Mouse (Mus musculus): Measurements from ENCODE around the gene Flywch2. TPM values are rescaled to one million over a fixed set of nuclear protein-coding genes. Genes with fewer than 3 reads are reported as not detected.

Flywch2 gene
- polyA plus RNA-seq (2014; fragmentation: Nextera tagmentation; extraction: Ambion mirVana): 70.7 and 95.4 TPM in 2 replicates

DNA sequence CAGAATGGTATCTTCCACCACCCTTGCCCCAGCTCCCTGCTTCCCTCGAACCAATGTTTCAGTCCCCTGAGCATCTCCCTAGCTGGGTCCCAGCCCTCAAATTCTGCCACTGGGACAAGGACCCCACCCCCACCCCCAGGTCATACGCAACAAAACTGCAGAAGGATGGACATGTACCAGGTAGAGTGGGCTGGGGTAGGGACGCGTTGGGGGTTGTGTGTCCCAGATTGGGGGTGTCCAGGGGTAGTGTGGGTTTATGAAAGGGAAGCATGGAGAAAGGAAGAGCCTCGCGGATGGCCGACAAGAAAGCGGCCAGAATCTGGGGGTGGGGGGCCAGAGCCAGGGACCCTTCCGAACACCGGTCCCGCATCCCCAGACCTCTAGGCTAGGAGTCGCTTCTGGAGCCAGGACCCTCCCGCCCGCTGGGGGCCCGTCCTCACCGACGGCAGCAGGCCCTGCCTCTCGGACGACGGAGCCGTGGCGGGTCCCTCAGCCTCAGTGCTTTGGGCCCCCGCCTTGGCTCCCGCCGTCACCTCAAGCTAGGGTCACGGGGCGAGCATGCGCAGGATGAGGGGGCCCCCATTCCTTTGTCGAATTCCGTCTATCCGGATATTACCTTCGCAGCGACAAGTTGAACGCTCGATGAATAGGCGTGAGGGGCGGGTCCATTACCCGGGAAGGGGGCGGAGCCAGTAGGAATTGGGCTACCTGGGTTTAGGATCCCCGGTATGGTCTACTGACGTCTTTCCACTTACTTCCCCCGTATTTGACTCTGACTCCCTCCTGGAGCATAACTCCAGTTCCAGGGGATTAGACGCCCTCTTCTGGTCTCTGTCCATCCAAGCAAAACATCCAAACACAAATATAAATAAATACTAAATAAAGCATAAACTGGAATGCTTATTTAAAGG lies at the start of gene Flywch2:
Flywch2 (minus strand) TSS at position 521 of the 911 bp plus-strand sequence.
- peaks cover 23% of the 10 kb centered on the region for H3K4me1 ChIP-seq (ENCODE audit: control insufficient read depth, insufficient read depth, low read length)
- H3K27ac ChIP-seq (replicated peaks; ENCODE audit: low read depth, low read length): peak within 1 kb of the TSS; percentile 94
- peak; percentile 96 for DNase-seq
- peak within 1 kb of the TSS; percentile 64 for H3K4me3 ChIP-seq (replicated peaks; ENCODE audit: low read depth, low read length)
- peak within 1 kb of the TSS; percentile 83 for H3K9ac ChIP-seq (replicated peaks; ENCODE audit: low read length)
- 1% methylated on average over 43 of the region's 43 CpGs for WGBS
- peak; percentile 89 for ATAC-seq (ENCODE audit: low FRiP score, low TSS enrichment)
- no peaks in the 10 kb centered on the region for H3K27me3 ChIP-seq (ENCODE audit: control insufficient read depth, insufficient read depth, low read length)
- peak within 1 kb of the TSS; percentile 72 for H3K4me2 ChIP-seq (ENCODE audit: low read length)
- H3K9me3 ChIP-seq (ENCODE audit: control insufficient read depth, low read length): no peaks in the 10 kb centered on the region
- no peaks in the 10 kb centered on the region for H3K36me3 ChIP-seq (ENCODE audit: control insufficient read depth, insufficient read depth, low read length)

DNA sequence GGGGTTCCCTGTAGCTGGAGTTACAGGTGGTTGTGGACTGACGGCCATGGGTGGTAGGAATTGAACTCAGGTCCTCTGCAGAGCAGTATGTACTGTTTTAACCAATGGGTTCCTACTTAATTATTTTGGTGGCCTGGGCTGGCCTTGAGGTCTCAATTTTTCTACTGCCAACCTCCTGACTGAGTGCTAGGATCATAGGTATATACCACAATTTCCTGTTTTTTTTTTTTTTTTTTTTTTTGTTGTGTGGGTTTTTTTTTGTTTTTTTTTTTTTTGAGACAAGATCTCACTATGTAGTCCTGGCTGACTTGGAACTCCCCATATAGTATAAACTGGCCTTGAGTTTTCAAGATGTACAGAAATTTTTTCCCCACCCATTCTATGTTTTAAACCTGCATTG lies 45.3 kb upstream of the Flywch2 start:
- Histone ChIP-seq H3K27ac (replicated peaks; ENCODE audit: low read depth, low read length) (no peak overlapping the region), H3K4me3 (replicated peaks; ENCODE audit: low read depth, low read length) (no peak overlapping the region), H3K27me3 (ENCODE audit: control insufficient read depth, insufficient read depth, low read length) (0 out of 2 replicates have a peak, but pooled peaks cover 3% of the 10 kb centered on the region), H3K36me3 (ENCODE audit: control insufficient read depth, insufficient read depth, low read length) (peaks cover 11% of the 10 kb centered on the region), H3K9me3 (ENCODE audit: control insufficient read depth, low read length) (no peaks in the 10 kb centered on the region), H3K4me1 (ENCODE audit: control insufficient read depth, insufficient read depth, low read length) (peaks cover 19% of the 10 kb centered on the region), H3K4me2 (ENCODE audit: low read length) (no peak overlapping the region), H3K9ac (replicated peaks; ENCODE audit: low read length) (no peak overlapping the region)
- no peak for ATAC-seq (ENCODE audit: low FRiP score, low TSS enrichment)
- WGBS: 93% methylated on average over 1 of the region's 1 CpGs
- no peak for DNase-seq

DNA sequence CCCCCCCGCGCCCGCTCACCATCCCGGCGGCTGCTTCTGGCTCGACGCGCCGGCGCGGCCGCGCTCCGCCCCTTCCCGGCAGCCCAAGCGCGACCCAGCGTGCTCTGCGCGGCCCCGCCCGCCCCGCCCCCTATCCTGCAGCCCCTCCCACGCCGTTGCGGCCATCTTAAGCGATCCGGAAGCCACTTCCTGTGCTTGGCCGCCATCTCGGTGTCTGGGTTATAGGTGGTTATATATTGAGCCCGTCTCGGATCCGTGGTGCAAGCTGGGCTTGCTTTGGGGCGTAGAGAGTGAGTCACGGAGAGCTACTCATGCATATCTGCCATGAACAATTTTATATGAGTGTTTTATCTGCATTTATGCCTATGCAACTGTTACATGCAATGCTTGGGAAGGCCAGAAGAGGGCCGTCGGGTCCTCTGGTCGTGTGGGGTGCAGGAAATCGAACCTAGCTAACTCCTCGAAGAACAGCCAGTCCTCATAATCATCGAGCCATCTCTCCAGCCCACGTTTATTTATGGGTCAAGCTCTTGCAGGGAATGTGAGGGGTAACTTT lies 43.3 kb upstream of the Flywch2 start, which contains the start of gene Elob:
Elob (minus strand) TSS at position 73 of the 556 bp plus-strand sequence.
- no peaks in the 10 kb centered on the region for H3K9me3 ChIP-seq (ENCODE audit: control insufficient read depth, low read length)

DNA sequence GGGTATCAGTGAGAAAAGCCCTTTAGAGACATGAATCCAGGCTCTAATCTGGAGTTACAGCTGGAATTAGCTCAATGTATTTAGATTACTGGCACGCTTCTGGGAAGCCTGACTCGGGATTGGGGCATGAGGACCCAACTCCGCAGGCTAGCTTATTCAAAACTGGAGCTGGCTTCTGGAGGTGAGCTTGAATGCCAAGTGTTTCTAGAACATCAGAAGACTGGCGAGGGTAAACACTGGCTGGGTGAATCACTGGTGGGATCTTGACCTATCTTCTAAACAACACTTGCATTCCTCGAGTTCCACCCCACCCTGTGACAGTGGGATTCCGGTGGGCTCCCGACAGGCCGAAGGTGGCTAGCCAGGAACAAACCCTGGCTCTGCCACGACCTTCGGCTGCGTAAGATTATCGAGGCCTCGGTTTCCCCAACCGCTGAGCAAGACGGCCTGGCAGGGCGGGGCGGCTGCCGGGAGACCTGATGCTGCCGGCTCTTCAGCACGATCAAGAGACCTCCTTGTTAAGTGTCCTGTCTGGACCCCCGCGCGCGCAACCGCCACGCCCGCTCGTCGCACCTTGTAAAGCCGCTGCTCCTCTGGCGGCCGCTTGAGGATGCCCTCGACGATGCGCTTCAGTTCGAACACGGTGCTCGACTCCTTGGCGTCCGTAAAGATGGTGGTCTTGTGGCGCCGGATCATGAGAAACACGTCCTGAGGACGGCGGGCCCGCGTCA lies 42.6 kb upstream of the Flywch2 start:
- peak overlapping the region; percentile 58 for H3K4me3 ChIP-seq (replicated peaks; ENCODE audit: low read depth, low read length)
- H3K27me3 ChIP-seq (ENCODE audit: control insufficient read depth, insufficient read depth, low read length): 0 out of 2 replicates have a peak, but pooled peaks cover 3% of the 10 kb centered on the region
- peaks cover 19% of the 10 kb centered on the region for H3K4me1 ChIP-seq (ENCODE audit: control insufficient read depth, insufficient read depth, low read length)
- peak overlapping the region; percentile 78 for H3K4me2 ChIP-seq (ENCODE audit: low read length)
- H3K36me3 ChIP-seq (ENCODE audit: control insufficient read depth, insufficient read depth, low read length): peaks cover 39% of the 10 kb centered on the region
- H3K9ac ChIP-seq (replicated peaks; ENCODE audit: low read length): peak overlapping the region; percentile 65
- peak; percentile 77 for ATAC-seq (ENCODE audit: low FRiP score, low TSS enrichment)
- peak; percentile 76 for DNase-seq
- WGBS: under 1% methylated on average over 43 of the region's 47 CpGs
- H3K27ac ChIP-seq (replicated peaks; ENCODE audit: low read depth, low read length): peak overlapping the region; percentile 97
- no peaks in the 10 kb centered on the region for H3K9me3 ChIP-seq (ENCODE audit: control insufficient read depth, low read length)

More for the DNA sequence above, 43.3 kb upstream of the Flywch2 start, which contains the start of gene Elob:
- DNase-seq (peak; percentile 96), ATAC-seq (ENCODE audit: low FRiP score, low TSS enrichment) (peak; percentile 96)
- Histone ChIP-seq H3K27me3 (ENCODE audit: control insufficient read depth, insufficient read depth, low read length) (0 out of 2 replicates have a peak, but pooled peaks cover 3% of the 10 kb centered on the region), H3K36me3 (ENCODE audit: control insufficient read depth, insufficient read depth, low read length) (peaks cover 32% of the 10 kb centered on the region), H3K4me3 (replicated peaks; ENCODE audit: low read depth, low read length) (peak within 1 kb of the TSS; percentile 58), H3K4me2 (ENCODE audit: low read length) (peak within 1 kb of the TSS; percentile 78), H3K4me1 (ENCODE audit: control insufficient read depth, insufficient read depth, low read length) (peaks cover 19% of the 10 kb centered on the region), H3K27ac (replicated peaks; ENCODE audit: low read depth, low read length) (peak within 1 kb of the TSS; percentile 97), H3K9ac (replicated peaks; ENCODE audit: low read length) (peak within 1 kb of the TSS; percentile 65)
- under 1% methylated on average over 37 of the region's 42 CpGs for WGBS

DNA sequence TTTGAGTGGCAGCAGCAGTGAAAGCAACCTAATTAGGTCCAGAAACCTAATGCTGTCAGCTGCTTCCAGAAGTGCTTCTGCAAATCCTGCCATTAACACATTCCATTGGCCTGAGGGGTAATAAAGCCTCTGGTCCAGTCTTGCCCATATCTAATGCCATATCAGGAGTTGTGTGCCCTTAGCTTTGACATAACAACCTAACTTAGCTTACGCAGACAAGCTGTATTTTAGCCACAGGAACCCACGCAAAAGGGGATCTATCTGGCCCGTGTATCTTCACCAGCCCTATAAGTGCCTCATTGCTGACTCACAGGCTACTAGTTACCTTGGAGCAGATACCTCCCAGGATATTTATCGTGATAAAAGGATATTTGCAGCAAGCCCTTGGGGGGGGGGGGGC lies 39.7 kb upstream of the Flywch2 start:
- H3K27ac ChIP-seq (replicated peaks; ENCODE audit: low read depth, low read length): no peak overlapping the region
- H3K4me2 ChIP-seq (ENCODE audit: low read length): no peak overlapping the region
- no peaks in the 10 kb centered on the region for H3K27me3 ChIP-seq (ENCODE audit: control insufficient read depth, insufficient read depth, low read length)
- no peak overlapping the region for H3K9ac ChIP-seq (replicated peaks; ENCODE audit: low read length)
- DNase-seq (no peak), ATAC-seq (ENCODE audit: low FRiP score, low TSS enrichment) (no peak)
- no peaks in the 10 kb centered on the region for H3K9me3 ChIP-seq (ENCODE audit: control insufficient read depth, low read length)
- peaks cover 19% of the 10 kb centered on the region for H3K4me1 ChIP-seq (ENCODE audit: control insufficient read depth, insufficient read depth, low read length)
- 88% methylated on average over 4 of the region's 4 CpGs for WGBS
- peaks cover 66% of the 10 kb centered on the region for H3K36me3 ChIP-seq (ENCODE audit: control insufficient read depth, insufficient read depth, low read length)
- no peak overlapping the region for H3K4me3 ChIP-seq (replicated peaks; ENCODE audit: low read depth, low read length)

DNA sequence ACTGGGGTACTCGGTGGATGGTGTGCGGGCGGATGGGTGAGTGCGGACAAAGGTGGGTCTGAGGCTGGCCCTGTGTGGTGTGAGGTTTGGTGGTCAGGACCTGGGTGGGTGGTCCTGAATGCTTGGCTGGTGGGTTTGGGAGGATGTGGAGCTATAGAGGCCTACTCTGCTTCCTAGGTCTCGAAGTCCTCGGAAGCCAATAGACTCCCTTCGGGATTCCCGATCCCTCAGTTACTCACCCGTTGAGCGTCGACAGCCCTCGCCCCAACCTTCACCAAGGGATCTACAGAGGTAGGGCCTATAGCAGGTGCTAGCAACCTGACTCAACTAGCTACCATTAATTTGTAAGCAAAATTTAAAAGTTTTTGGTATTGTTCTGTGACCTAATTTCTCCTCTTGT lies 37.7 kb upstream of the Flywch2 start:
- H3K9me3 ChIP-seq (ENCODE audit: control insufficient read depth, low read length): peaks cover 9% of the 10 kb centered on the region
- peaks cover 11% of the 10 kb centered on the region for H3K4me1 ChIP-seq (ENCODE audit: control insufficient read depth, insufficient read depth, low read length)
- no peak for ATAC-seq (ENCODE audit: low FRiP score, low TSS enrichment)
- H3K4me3 ChIP-seq (replicated peaks; ENCODE audit: low read depth, low read length): no peak overlapping the region
- peaks cover 86% of the 10 kb centered on the region for H3K36me3 ChIP-seq (ENCODE audit: control insufficient read depth, insufficient read depth, low read length)
- no peak overlapping the region for H3K4me2 ChIP-seq (ENCODE audit: low read length)
- no peaks in the 10 kb centered on the region for H3K27me3 ChIP-seq (ENCODE audit: control insufficient read depth, insufficient read depth, low read length)
- H3K27ac ChIP-seq (replicated peaks; ENCODE audit: low read depth, low read length): no peak overlapping the region
- H3K9ac ChIP-seq (replicated peaks; ENCODE audit: low read length): no peak overlapping the region
- WGBS: 92% methylated on average over 12 of the region's 12 CpGs
- DNase-seq: no peak

DNA sequence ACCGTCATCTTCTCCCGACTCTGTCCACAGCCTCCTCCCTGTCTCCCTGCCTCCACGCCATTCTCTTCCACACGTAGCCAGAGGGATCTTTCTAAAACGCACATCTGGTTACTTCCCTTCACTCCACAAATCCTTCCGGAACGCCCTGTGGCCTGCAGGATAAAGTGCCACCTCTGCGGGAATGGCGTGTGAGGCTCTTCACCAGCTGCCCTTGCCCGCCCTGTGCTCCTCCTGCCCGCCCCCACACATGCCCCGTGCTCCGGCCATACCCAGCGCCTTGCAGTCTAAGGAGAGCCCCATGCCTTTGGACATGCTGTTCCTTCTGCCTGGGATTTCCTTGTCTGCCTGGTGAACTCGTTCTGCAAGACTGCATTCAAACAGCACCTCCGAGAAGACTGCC lies 37.1 kb upstream of the Flywch2 start:
- no peaks in the 10 kb centered on the region for H3K27me3 ChIP-seq (ENCODE audit: control insufficient read depth, insufficient read depth, low read length)
- H3K36me3 ChIP-seq (ENCODE audit: control insufficient read depth, insufficient read depth, low read length): peaks cover 92% of the 10 kb centered on the region
- H3K9ac ChIP-seq (replicated peaks; ENCODE audit: low read length): no peak overlapping the region
- H3K4me2 ChIP-seq (ENCODE audit: low read length): no peak overlapping the region
- H3K27ac ChIP-seq (replicated peaks; ENCODE audit: low read depth, low read length): no peak overlapping the region
- H3K4me1 ChIP-seq (ENCODE audit: control insufficient read depth, insufficient read depth, low read length): peaks cover 11% of the 10 kb centered on the region
- ATAC-seq (ENCODE audit: low FRiP score, low TSS enrichment) (no peak), DNase-seq (no peak)
- no peak overlapping the region for H3K4me3 ChIP-seq (replicated peaks; ENCODE audit: low read depth, low read length)
- H3K9me3 ChIP-seq (ENCODE audit: control insufficient read depth, low read length): peaks cover 11% of the 10 kb centered on the region
- WGBS: 82% methylated on average over 16 of the region's 16 CpGs

DNA sequence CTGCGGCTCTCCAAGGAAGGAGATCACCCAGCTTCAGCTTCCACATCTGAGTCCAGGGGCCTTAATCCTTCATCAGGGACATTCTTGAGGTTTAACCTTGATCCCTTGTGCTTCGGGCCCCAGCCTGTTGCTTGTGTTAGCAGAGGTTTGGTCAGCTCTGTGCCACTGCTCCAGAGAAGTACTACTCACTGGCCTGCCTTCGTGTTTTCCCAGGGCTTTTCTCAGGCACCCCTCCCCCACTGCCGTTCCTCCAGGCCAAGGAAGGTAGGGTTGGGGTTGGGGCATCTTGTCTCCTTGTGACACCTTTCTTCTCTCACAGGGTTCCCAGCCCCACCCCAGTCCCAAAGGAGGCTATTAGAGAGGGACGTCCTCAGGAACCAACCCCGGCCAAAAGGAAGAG lies 36.2 kb upstream of the Flywch2 start:
- WGBS: 78% methylated on average over 6 of the region's 6 CpGs
- H3K36me3 ChIP-seq (ENCODE audit: control insufficient read depth, insufficient read depth, low read length): peaks cover 99% of the 10 kb centered on the region
- peaks cover 5% of the 10 kb centered on the region; the same call in 1 of the 2 replicates for H3K4me1 ChIP-seq (ENCODE audit: control insufficient read depth, insufficient read depth, low read length)
- no peak for ATAC-seq (ENCODE audit: low FRiP score, low TSS enrichment)
- no peak for DNase-seq
- no peak overlapping the region for H3K4me2 ChIP-seq (ENCODE audit: low read length)
- peaks cover 14% of the 10 kb centered on the region for H3K9me3 ChIP-seq (ENCODE audit: control insufficient read depth, low read length)
- no peak overlapping the region for H3K27ac ChIP-seq (replicated peaks; ENCODE audit: low read depth, low read length)
- H3K4me3 ChIP-seq (replicated peaks; ENCODE audit: low read depth, low read length): no peak overlapping the region
- H3K27me3 ChIP-seq (ENCODE audit: control insufficient read depth, insufficient read depth, low read length): no peaks in the 10 kb centered on the region
- no peak overlapping the region for H3K9ac ChIP-seq (replicated peaks; ENCODE audit: low read length)
